Comparison of ENCODE assay signal across 23 mouse cellular contexts in genomic region chr7:142382567-142382966, GRCm38 (mm10). TPM values are rescaled to one million over a fixed set of nuclear protein-coding genes. Genes with fewer than 3 reads are reported as not detected.
A peak's percentile ranks its signal among the peaks of the same experiment; 100 is the strongest.
DNase-seq lines count a peak whose midpoint lies in the region; ATAC-seq and TF ChIP-seq lines count a peak whose summit lies in the region.
"Had no signal": no experiment of that assay in that cellular context is flagged by ENCODE, and none has a peak within 500 bp of the region (broad histone marks: within the 10 kb centered on the region; RNA-seq: fewer than 3 reads in every experiment).

Gm49369 (minus strand) TSS chr7:142382667.

- no peak for TF ChIP-seq POLR2A in bone marrow, adult 2 months (IDR thresholded peaks at IDR 0.05; ENCODE audit: borderline replicate concordance, control insufficient read depth, low read depth, low read length)

- H3K9me3 ChIP-seq in erythroblast, embryonic 14.5 days (ENCODE audit: control insufficient read depth, low read length): no peaks in the 10 kb centered on the region
- H3K9me3 ChIP-seq in liver, embryonic 12.5 days (replicated peaks): no peaks in the 10 kb centered on the region
- H3K9me3 ChIP-seq in hindbrain, embryonic 12.5 days (replicated peaks): no peaks in the 10 kb centered on the region
- H3K9me3 ChIP-seq: embryonic facial prominence, embryonic 15.5 days; forebrain, embryonic 13.5 days; midbrain, embryonic 13.5 days had no signal

- peaks cover 93% of the 10 kb centered on the region for H3K36me3 ChIP-seq in erythroblast, embryonic 14.5 days (ENCODE audit: control insufficient read depth)
- H3K36me3 ChIP-seq in liver, embryonic 12.5 days: peaks cover 90% of the 10 kb centered on the region
- peaks cover 80% of the 10 kb centered on the region for H3K36me3 ChIP-seq in hindbrain, embryonic 12.5 days

- H3K4me1 ChIP-seq in erythroblast, embryonic 14.5 days (ENCODE audit: control insufficient read depth): peaks cover 95% of the 10 kb centered on the region
- peaks cover 94% of the 10 kb centered on the region for H3K4me1 ChIP-seq in liver, embryonic 12.5 days
- peaks cover 6% of the 10 kb centered on the region for H3K4me1 ChIP-seq in bone marrow, adult 2 months (ENCODE audit: control insufficient read depth, insufficient read depth, low read length)
- peaks cover 18% of the 10 kb centered on the region for H3K4me1 ChIP-seq in hindbrain, embryonic 12.5 days

- H3K27me3 ChIP-seq in erythroblast, embryonic 14.5 days (ENCODE audit: control insufficient read depth): no peaks in the 10 kb centered on the region
- no peaks in the 10 kb centered on the region for H3K27me3 ChIP-seq in liver, embryonic 12.5 days (replicated peaks)
- H3K27me3 ChIP-seq in hindbrain, embryonic 12.5 days: no peaks in the 10 kb centered on the region
- H3K27me3 ChIP-seq: embryonic facial prominence, embryonic 15.5 days; forebrain, embryonic 13.5 days; midbrain, embryonic 13.5 days had no signal

- 0 out of 2 replicates have a peak within 1 kb of the TSS, but pooled peaks have one; percentile 84 for H3K4me2 ChIP-seq in liver, embryonic 12.5 days
- H3K4me2 ChIP-seq in hindbrain, embryonic 12.5 days (replicated peaks): no peak within 1 kb of the TSS
- H3K4me2 ChIP-seq: embryonic facial prominence, embryonic 15.5 days; forebrain, embryonic 13.5 days; midbrain, embryonic 13.5 days had no signal

- no peak for TF ChIP-seq CTCF in bone marrow, adult 2 months (IDR thresholded peaks at IDR 0.05; ENCODE audit: control insufficient read depth, insufficient read depth, low read length)

- H3K9ac ChIP-seq in liver, embryonic 12.5 days: no peak within 1 kb of the TSS
- no peak within 1 kb of the TSS for H3K9ac ChIP-seq in hindbrain, embryonic 12.5 days
- H3K9ac ChIP-seq: embryonic facial prominence, embryonic 15.5 days; forebrain, embryonic 13.5 days; midbrain, embryonic 13.5 days had no signal

- WGBS in liver, embryonic 12.5 days (ENCODE audit: insufficient replicate concordance): 95% methylated on average over 5 of the region's 5 CpGs
- 97% methylated on average over 5 of the region's 5 CpGs for WGBS in bone marrow, adult 2 months
- WGBS in hindbrain, embryonic 12.5 days: 96% methylated on average over 5 of the region's 5 CpGs

- peak within 1 kb of the TSS; percentile 93 for H3K27ac ChIP-seq in liver, embryonic 12.5 days
- peak within 1 kb of the TSS; percentile 10 for H3K27ac ChIP-seq in bone marrow, adult 2 months (ENCODE audit: control insufficient read depth, insufficient read depth, low read depth, low read length, poor library complexity)
- H3K27ac ChIP-seq in hindbrain, embryonic 12.5 days: no peak within 1 kb of the TSS
- H3K27ac ChIP-seq: embryonic facial prominence, embryonic 15.5 days; forebrain, embryonic 13.5 days; left cerebral cortex, adult 2 months; midbrain, embryonic 13.5 days had no signal

- DNase-seq in liver: no peak
- no peak for DNase-seq in embryo, embryonic 10 days (ENCODE audit: low spot score)
- DNase-seq: B cell, adult 2 months; cerebellum, adult 11-12 months; heart, postnatal 4 days; kidney, adult 18-20 months; kidney, postnatal 10 days; lung, adult 2 months; lung, postnatal 4 days; right cerebral cortex, adult 18-20 months; thymus, postnatal 14 days had no signal

- no peak within 1 kb of the TSS for H3K4me3 ChIP-seq in erythroblast, embryonic 14.5 days (replicated peaks)
- no peak within 1 kb of the TSS for H3K4me3 ChIP-seq in liver, embryonic 12.5 days
- H3K4me3 ChIP-seq in bone marrow, adult 2 months (replicated peaks; ENCODE audit: control insufficient read depth, low read depth, low read length): no peak within 1 kb of the TSS
- H3K4me3 ChIP-seq in hindbrain, embryonic 12.5 days: no peak within 1 kb of the TSS
- H3K4me3 ChIP-seq: embryonic facial prominence, embryonic 15.5 days; forebrain, embryonic 13.5 days; left cerebral cortex, adult 2 months; midbrain, embryonic 13.5 days; myocyte had no signal

- ATAC-seq in erythroblast, adult 5-6 weeks (replicated peaks; ENCODE audit: low FRiP score, poor library complexity, severe bottlenecking): no peak
- no peak for ATAC-seq in liver, embryonic 12.5 days
- ATAC-seq in monocyte, adult 5-6 weeks (replicated peaks; ENCODE audit: insufficient number of reproducible peaks, low FRiP score, low TSS enrichment, poor library complexity, severe bottlenecking): no peak
- no peak for ATAC-seq in hindbrain, embryonic 12.5 days (ENCODE audit: low FRiP score)
- ATAC-seq: forebrain, embryonic 13.5 days; midbrain, embryonic 13.5 days had no signal

RNA-seq across cellular contexts. Expression of gene Gm49369, which starts in this region (rescaled TPM):
- polyA plus RNA-seq in erythroblast, embryonic 14.5 days (2012): 19.7 and 19.8 TPM in 2 replicates
- not detected in 2 replicates for total RNA-seq in erythroblast, adult 5-6 weeks (2015; ENCODE audit: low replicate concordance)
- total RNA-seq in erythroblast, adult 5-6 weeks (2017; ENCODE audit: low replicate concordance): 121 and 215 TPM in 2 replicates
- 1.4 TPM in 1 of 2 replicates, not detected in the other for polyA plus RNA-seq in liver, embryonic 12.5 days (2016; fragmentation: Nextera tagmentation; extraction: Ambion mirVana)
- polyA plus RNA-seq in bone marrow, adult 2 months (2011; ENCODE audit: insufficient read depth, insufficient read length, low replicate concordance, missing spikeins): not detected in 2 replicates
- 242 to 452 TPM (median 290 TPM) in 3 replicates for total RNA-seq in monocyte, adult 5-6 weeks (2017)
- polyA plus RNA-seq in hindbrain, embryonic 12.5 days (2016; fragmentation: Nextera tagmentation; extraction: Ambion mirVana): not detected in 2 replicates
- polyA plus RNA-seq: embryonic facial prominence, embryonic 15.5 days; forebrain, embryonic 13.5 days; midbrain, embryonic 13.5 days; stomach, embryonic 16.5 days had no signal
